Mouse (Mus musculus): ENCODE data around the gene Acad9.

The Acad9 gene

GRCm38 (mm10) chr3:36065843-36066651 lies at the start of gene Acad9:
TSS of gene Acad9 (plus strand) at chr3:36065979.
- DNase-seq (ENCODE audit: low spot score in 2 of 2): peak; percentile 97 to 98

GRCm38 (mm10) chr3:36025732-36026131 lies 40.0 kb upstream of the Acad9 start:
- no peak for DNase-seq (ENCODE audit: low spot score in 2 of 2)

GRCm38 (mm10) chr3:36029993-36030392 lies 35.8 kb upstream of the Acad9 start:
- DNase-seq (ENCODE audit: low spot score in 2 of 2): no peak

- no peak for DNase-seq (ENCODE audit: low spot score in 2 of 2)
Measured at GRCm38 (mm10) chr3:36031740-36032510, 33.9 kb upstream of the Acad9 start.

- DNase-seq (ENCODE audit: low spot score in 2 of 2): no peak
Measured at GRCm38 (mm10) chr3:36044520-36044919, 21.3 kb upstream of the Acad9 start.

- DNase-seq (ENCODE audit: low spot score in 2 of 2): no peak
Measured at GRCm38 (mm10) chr3:36045086-36045485, 20.7 kb upstream of the Acad9 start.

- no peak for DNase-seq (ENCODE audit: low spot score in 2 of 2)
Measured at GRCm38 (mm10) chr3:36049106-36049505, 16.7 kb upstream of the Acad9 start.

- no peak for DNase-seq (ENCODE audit: low spot score in 2 of 2)
Measured at GRCm38 (mm10) chr3:36053447-36053846, 12.3 kb upstream of the Acad9 start, which contains the start of gene Ccdc144b. TSS of gene Ccdc144b (minus strand) at chr3:36053547.

- DNase-seq (ENCODE audit: low spot score in 2 of 2): peak; percentile 63 to 76
Measured at GRCm38 (mm10) chr3:36060096-36060850, 5.5 kb upstream of the Acad9 start.

- DNase-seq (ENCODE audit: low spot score in 2 of 2): no peak
Measured at GRCm38 (mm10) chr3:36064592-36065061, 1.2 kb upstream of the Acad9 start.

- no peak for DNase-seq (ENCODE audit: low spot score in 2 of 2)
Measured at GRCm38 (mm10) chr3:36065166-36065565, 613 bp upstream of the Acad9 start.

GRCm38 (mm10) chr3:36067731-36068130 lies 2.0 kb downstream of the Acad9 start:
- no peak for DNase-seq (ENCODE audit: low spot score in 2 of 2)

- DNase-seq (ENCODE audit: low spot score in 2 of 2): no peak
Measured at GRCm38 (mm10) chr3:36070436-36070835, 4.7 kb downstream of the Acad9 start.

- no peak for DNase-seq (ENCODE audit: low spot score in 2 of 2)
Measured at GRCm38 (mm10) chr3:36071047-36071446, 5.3 kb downstream of the Acad9 start.

- DNase-seq (ENCODE audit: low spot score in 2 of 2): no peak
Measured at GRCm38 (mm10) chr3:36074231-36074630, 8.5 kb downstream of the Acad9 start.

GRCm38 (mm10) chr3:36075466-36075865 lies 9.7 kb downstream of the Acad9 start:
- no peak for DNase-seq (ENCODE audit: low spot score in 2 of 2)

GRCm38 (mm10) chr3:36077386-36077785 lies 11.6 kb downstream of the Acad9 start:
- DNase-seq (ENCODE audit: low spot score in 2 of 2): no peak

GRCm38 (mm10) chr3:36079886-36080285 lies 14.1 kb downstream of the Acad9 start:
- DNase-seq (ENCODE audit: low spot score in 2 of 2): no peak

- DNase-seq (ENCODE audit: low spot score in 2 of 2): no peak
Measured at GRCm38 (mm10) chr3:36080741-36081140, 15.0 kb downstream of the Acad9 start.

GRCm38 (mm10) chr3:36082843-36083242 lies 17.1 kb downstream of the Acad9 start:
- no peak for DNase-seq (ENCODE audit: low spot score in 2 of 2)

GRCm38 (mm10) chr3:36083381-36083780 lies 17.6 kb downstream of the Acad9 start:
- no peak for DNase-seq (ENCODE audit: low spot score in 2 of 2)

- no peak for DNase-seq (ENCODE audit: low spot score in 2 of 2)
Measured at GRCm38 (mm10) chr3:36085394-36085793, 19.6 kb downstream of the Acad9 start.

Data from right cerebral cortex, adult 2 months (tissue).